Mouse (Mus musculus) myocyte (in vitro differentiated cells): ENCODE data around the gene Szrd1.

Experiments
- CEBPB ChIP-seq: IDR thresholded peaks from 2 replicates; pipeline ENCODE4 v1.6.1; 2011; ENCODE audit warnings: mild to moderate bottlenecking, moderate library complexity; ENCODE audit not compliant: poor library complexity, insufficient read depth, severe bottlenecking
- MYOG ChIP-seq, 3 experiments: IDR thresholded peaks; one replicate each; pipeline ENCODE4 v1.6.1; 2011; ENCODE audit warnings: control low read depth in 2 of 3, low read depth in 2 of 3, mild to moderate bottlenecking in 2 of 3; ENCODE audit not compliant: insufficient read length in 2 of 3, control insufficient read depth in 1 of 3, insufficient read depth in 1 of 3
- POLR2A ChIP-seq: IDR thresholded peaks from one replicate; pipeline ENCODE4 v1.6.1; 2011; ENCODE audit warnings: low read depth, mild to moderate bottlenecking, control low read depth, moderate library complexity; ENCODE audit not compliant: insufficient read length
- POLR2AphosphoS2 ChIP-seq: IDR thresholded peaks from one replicate; pipeline ENCODE4 v1.6.1; 2011; ENCODE audit warnings: low read depth, control low read depth; ENCODE audit not compliant: insufficient read length
- SRF ChIP-seq: IDR thresholded peaks from one replicate; pipeline ENCODE4 v1.6.1; 2011; ENCODE audit warnings: low read depth; ENCODE audit not compliant: control insufficient read depth, insufficient read length
- USF1 ChIP-seq: IDR thresholded peaks from one replicate; pipeline ENCODE4 v1.6.1; 2011; ENCODE audit warnings: low read depth, mild to moderate bottlenecking, control low read depth, moderate library complexity

DNA sequence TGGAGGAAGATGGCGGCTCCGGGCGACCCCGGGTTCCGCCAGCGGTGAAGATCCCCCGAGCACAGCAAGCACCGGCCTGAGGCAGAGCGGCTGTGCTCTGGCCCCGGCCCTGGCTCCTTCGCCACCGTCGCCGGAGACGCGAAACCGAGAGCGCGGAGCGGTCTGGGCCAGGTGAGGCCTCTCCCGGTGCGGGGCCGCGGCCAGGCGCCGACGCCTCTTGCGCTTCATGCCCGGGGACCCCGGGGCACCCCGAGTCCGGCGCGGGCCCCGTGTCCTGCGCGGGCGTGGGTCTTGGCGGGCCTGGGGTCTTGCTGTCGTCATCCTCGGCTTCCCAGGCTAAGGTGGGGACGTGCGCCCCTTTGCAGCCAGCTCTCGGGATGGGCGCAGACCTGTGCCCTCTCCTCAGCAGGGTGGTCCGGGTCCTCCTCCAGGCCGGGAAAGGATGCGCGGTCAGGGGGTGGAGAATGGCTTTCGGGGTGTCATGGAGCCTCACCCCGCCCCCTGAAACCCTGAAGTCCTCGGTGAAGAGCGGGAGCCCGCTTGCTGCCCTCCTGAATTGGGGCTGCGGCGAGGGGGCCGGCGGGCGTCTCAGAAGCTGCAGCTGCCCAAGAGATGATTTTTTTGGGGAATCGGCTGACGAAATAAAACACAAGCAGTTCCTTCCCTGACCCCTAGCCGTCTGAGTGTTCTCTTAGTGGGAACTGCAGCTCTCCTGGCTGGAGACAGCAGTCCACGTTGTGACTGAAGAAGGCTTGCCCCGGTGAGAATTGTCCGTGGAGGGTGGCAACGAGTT is 8.6 kb upstream of the Szrd1 start:
- TF ChIP-seq USF1: no peak
- no peak for TF ChIP-seq CEBPB
- TF ChIP-seq POLR2A: no peak
- no peak for TF ChIP-seq POLR2AphosphoS2
- no peak for TF ChIP-seq SRF
- no peak for TF ChIP-seq MYOG (IDR thresholded peaks at IDR 0.05; ENCODE audit: control insufficient read depth in 1 of 3, insufficient read depth in 1 of 3, insufficient read length in 2 of 3, low read depth in 2 of 3)
